Mouse (Mus musculus) hindbrain, embryonic 11.5 days (tissue): Measurements from ENCODE around the gene Add2. TPM values are rescaled to one million over a fixed set of nuclear protein-coding genes. Genes with fewer than 3 reads are reported as not detected.
A peak's percentile ranks its signal among the peaks of the same experiment; 100 is the strongest.

Experiments used
- ATAC-seq: fragments of 200-750 bp; cut with Nextera tagmentation; 2 replicates; pipeline ENCODE4 v1.8.0; 2017; ENCODE audit warnings: mild to moderate bottlenecking, moderate TSS enrichment, moderate library complexity; ENCODE audit not compliant: low FRiP score
- DNase-seq: peaks from one replicate; pipeline ENCODE4 v3.0.0-alpha.2; 2015; ENCODE audit warnings: low spot score
- H3K27ac ChIP-seq: fragments of 300-500 bp; sonication (generic); 2 replicates; pipeline ENCODE4 v1.5.1; 2014; ENCODE audit warnings: mild to moderate bottlenecking, low read depth, low read length
- H3K27me3 ChIP-seq: fragments of 300-500 bp; sonication (generic); 2 replicates; pipeline ENCODE4 v1.6.1; 2014; ENCODE audit warnings: mild to moderate bottlenecking, low read length, moderate library complexity, mixed read lengths; ENCODE audit not compliant: control insufficient read depth, insufficient read depth
- H3K36me3 ChIP-seq: fragments of 300-500 bp; sonication (generic); 2 replicates; pipeline ENCODE4 v1.6.1; 2014; ENCODE audit warnings: mild to moderate bottlenecking, low read length, moderate library complexity, mixed read lengths; ENCODE audit not compliant: control insufficient read depth, insufficient read depth
- H3K4me1 ChIP-seq: fragments of 300-500 bp; sonication (generic); replicated peaks from 2 replicates; pipeline ENCODE4 v1.6.1; 2014; ENCODE audit warnings: low read length, mixed read lengths; ENCODE audit not compliant: control insufficient read depth, insufficient read depth
- H3K4me2 ChIP-seq: fragments of 300-500 bp; sonication (generic); replicated peaks from 2 replicates; pipeline ENCODE4 v1.6.1; 2014; ENCODE audit warnings: mild to moderate bottlenecking, low read depth, low read length
- H3K4me3 ChIP-seq: fragments of 300-500 bp; sonication (generic); 2 replicates; pipeline ENCODE4 v1.5.1; 2014; ENCODE audit warnings: low read depth, low read length
- H3K9ac ChIP-seq: fragments of 300-500 bp; sonication (generic); 2 replicates; pipeline ENCODE4 v1.6.1; 2014; ENCODE audit warnings: low read depth, low read length
- H3K9me3 ChIP-seq: fragments of 300-500 bp; sonication (generic); 2 replicates; pipeline ENCODE4 v1.6.1; 2016; ENCODE audit warnings: low read length; ENCODE audit not compliant: control insufficient read depth
- WGBS: fragments of 180-500 bp; shearing (Covaris S2); extraction: QIAGEN DNeasy Blood & Tissue Kit; methylation state at CpG from one replicate; pipeline ENCODE4 v1.1.7; 2014; 5-methylcytosine and 5-hydroxymethylcytosine counted together
- polyA plus RNA-seq: library from polyadenylated mRNA; unstranded; fragments of >200 nt; fragmentation: Nextera tagmentation; extraction: Ambion mirVana; gene quantifications from 2 replicates; pipeline ENCODE4 v1.2.1, GENCODE M21; 2014

Add2 gene
- polyA plus RNA-seq, 1 experiment from 2014 or later: 68.4 TPM

DNA sequence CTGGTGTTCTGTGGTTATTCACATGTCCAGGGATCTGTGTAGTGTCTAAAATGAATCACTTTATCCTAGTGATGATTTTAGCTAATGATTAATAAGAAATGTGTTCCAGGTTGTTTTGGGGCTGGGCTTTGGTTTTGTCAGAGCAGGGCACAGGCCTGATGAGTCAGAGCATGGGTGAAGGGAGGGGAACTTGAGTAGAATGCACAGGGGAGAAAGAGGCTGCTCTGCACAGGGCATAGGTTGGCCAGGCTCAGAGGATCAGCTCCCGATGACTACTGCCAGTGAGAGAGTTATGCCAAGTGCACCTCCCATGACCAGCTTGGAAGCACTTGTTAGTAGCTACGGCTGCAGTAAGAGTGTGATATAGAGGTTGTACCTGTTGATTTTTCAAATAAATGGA lies 3.0 kb downstream of the Add2 start:
- Histone ChIP-seq H3K4me3 (no peak overlapping the region), H3K36me3 (no peaks in the 10 kb centered on the region), H3K4me1 (peaks cover 2% of the 10 kb centered on the region; the same call in 1 of the 2 replicates), H3K9ac (no peak overlapping the region), H3K27ac (no peak overlapping the region), H3K4me2 (peak overlapping the region; percentile 19; the same call in 1 of the 2 replicates), H3K9me3 (no peaks in the 10 kb centered on the region), H3K27me3 (no peaks in the 10 kb centered on the region)
- 92% methylated on average over 2 of the region's 2 CpGs for WGBS
- DNase-seq (no peak), ATAC-seq (no peak)

GRCm38 (mm10) chr6:86033635-86034034 lies 5.2 kb downstream of the Add2 start:
- no peak overlapping the region for H3K4me3 ChIP-seq
- H3K27me3 ChIP-seq: no peaks in the 10 kb centered on the region
- WGBS: 81% methylated on average over 1 of the region's 1 CpGs
- H3K9me3 ChIP-seq: no peaks in the 10 kb centered on the region
- no peaks in the 10 kb centered on the region for H3K36me3 ChIP-seq
- ATAC-seq (no peak), DNase-seq (no peak)
- H3K27ac ChIP-seq: no peak overlapping the region
- H3K4me1 ChIP-seq: no peaks in the 10 kb centered on the region; the same call in 1 of the 2 replicates
- H3K4me2 ChIP-seq: no peak overlapping the region
- no peak overlapping the region for H3K9ac ChIP-seq

GRCm38 (mm10) chr6:86038901-86039300 lies 10.4 kb downstream of the Add2 start:
- no peak overlapping the region for H3K9ac ChIP-seq
- no peak overlapping the region for H3K27ac ChIP-seq
- ATAC-seq (no peak), DNase-seq (no peak)
- no peaks in the 10 kb centered on the region for H3K9me3 ChIP-seq
- 76% methylated on average over 2 of the region's 2 CpGs for WGBS
- H3K36me3 ChIP-seq: no peaks in the 10 kb centered on the region
- no peak overlapping the region for H3K4me3 ChIP-seq
- no peaks in the 10 kb centered on the region for H3K27me3 ChIP-seq
- H3K4me2 ChIP-seq: no peak overlapping the region
- H3K4me1 ChIP-seq: no peaks in the 10 kb centered on the region

- Histone ChIP-seq H3K9ac (no peak overlapping the region), H3K4me3 (no peak overlapping the region), H3K27ac (no peak overlapping the region), H3K9me3 (no peaks in the 10 kb centered on the region), H3K4me2 (no peak overlapping the region), H3K36me3 (no peaks in the 10 kb centered on the region), H3K4me1 (no peaks in the 10 kb centered on the region), H3K27me3 (no peaks in the 10 kb centered on the region)
- WGBS: 65% methylated on average over 1 of the region's 1 CpGs
- no peak for DNase-seq
- no peak for ATAC-seq
Observed at GRCm38 (mm10) chr6:86040140-86040539, 11.7 kb downstream of the Add2 start.

GRCm38 (mm10) chr6:86047510-86047909 lies 19.0 kb downstream of the Add2 start:
- no peak for DNase-seq
- no peaks in the 10 kb centered on the region for H3K36me3 ChIP-seq
- H3K9me3 ChIP-seq: no peaks in the 10 kb centered on the region
- H3K4me2 ChIP-seq: no peak overlapping the region
- H3K27ac ChIP-seq: no peak overlapping the region
- no peak for ATAC-seq
- no peak overlapping the region for H3K4me3 ChIP-seq
- H3K4me1 ChIP-seq: peaks cover 17% of the 10 kb centered on the region
- H3K27me3 ChIP-seq: no peaks in the 10 kb centered on the region
- H3K9ac ChIP-seq: no peak overlapping the region
- 88% methylated on average over 11 of the region's 11 CpGs for WGBS

GRCm38 (mm10) chr6:86048509-86048908 lies 20.0 kb downstream of the Add2 start:
- DNase-seq (no peak), ATAC-seq (no peak)
- Histone ChIP-seq H3K9ac (no peak overlapping the region), H3K9me3 (no peaks in the 10 kb centered on the region), H3K4me1 (peaks cover 21% of the 10 kb centered on the region), H3K4me3 (no peak overlapping the region), H3K27me3 (no peaks in the 10 kb centered on the region), H3K27ac (no peak overlapping the region), H3K4me2 (no peak overlapping the region), H3K36me3 (no peaks in the 10 kb centered on the region)
- 80% methylated on average over 5 of the region's 5 CpGs for WGBS

GRCm38 (mm10) chr6:86050586-86051268 lies 22.2 kb downstream of the Add2 start:
- DNase-seq (no peak), ATAC-seq (no peak)
- Histone ChIP-seq H3K4me2 (no peak overlapping the region), H3K27me3 (no peaks in the 10 kb centered on the region), H3K4me1 (peaks cover 23% of the 10 kb centered on the region), H3K4me3 (no peak overlapping the region), H3K9me3 (no peaks in the 10 kb centered on the region), H3K9ac (no peak overlapping the region), H3K27ac (peak overlapping the region; percentile 92), H3K36me3 (no peaks in the 10 kb centered on the region)
- 62% methylated on average over 6 of the region's 6 CpGs for WGBS

DNA sequence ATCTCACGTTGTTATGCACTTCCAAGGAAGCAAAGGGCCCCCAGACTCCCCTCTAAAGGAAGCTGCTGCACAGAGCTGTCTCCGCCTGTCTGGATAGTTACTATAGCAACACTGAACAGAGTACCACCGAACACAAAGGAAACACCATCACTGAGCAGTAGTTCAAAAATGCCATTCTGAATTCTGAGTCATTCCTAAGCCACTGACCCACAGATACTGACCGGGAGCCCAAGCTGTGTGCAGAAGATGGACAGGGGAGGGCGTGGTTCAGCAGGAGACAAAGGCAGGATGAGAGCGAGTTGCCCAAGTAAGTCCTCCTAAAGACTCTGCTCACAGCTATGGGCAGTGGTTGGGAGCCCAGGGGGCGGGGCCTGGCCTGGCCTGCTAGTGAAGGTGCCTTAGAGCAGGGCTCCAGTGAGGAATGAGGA lies 23.6 kb downstream of the Add2 start:
- H3K4me3 ChIP-seq: no peak overlapping the region
- H3K4me2 ChIP-seq: peak overlapping the region; percentile 35
- peak; percentile 82 for ATAC-seq

DNA sequence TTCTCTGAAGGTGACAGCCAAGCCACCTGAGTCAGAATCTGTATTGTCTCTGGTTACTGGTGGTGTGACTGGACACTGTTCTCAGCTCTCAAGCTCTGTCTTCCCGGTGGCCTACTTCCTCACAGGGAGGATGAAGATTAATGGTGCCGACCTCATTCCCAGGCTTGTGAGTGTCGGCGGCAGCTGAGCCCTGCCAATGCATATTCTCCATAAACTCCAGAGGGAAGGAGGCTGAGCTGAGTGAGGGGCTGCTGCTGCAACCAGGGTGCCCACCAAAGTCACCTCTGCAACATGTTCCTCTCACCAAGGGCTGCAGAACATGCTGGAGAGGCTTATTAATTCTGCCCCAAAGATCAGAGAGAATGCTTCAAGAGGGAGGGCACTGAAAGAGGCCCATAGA lies 24.1 kb downstream of the Add2 start:
- Histone ChIP-seq H3K9me3 (no peaks in the 10 kb centered on the region), H3K4me3 (no peak overlapping the region), H3K27ac (peak overlapping the region; percentile 92), H3K27me3 (no peaks in the 10 kb centered on the region), H3K4me2 (peak overlapping the region; percentile 35), H3K36me3 (no peaks in the 10 kb centered on the region), H3K9ac (peak overlapping the region; percentile 31; the same call in 1 of the 2 replicates), H3K4me1 (peaks cover 23% of the 10 kb centered on the region)
- DNase-seq: no peak
- WGBS: 33% methylated on average over 4 of the region's 4 CpGs
- ATAC-seq: no peak; the same call in 1 of the 2 replicates

More for the DNA sequence above, 23.6 kb downstream of the Add2 start:
- 15% methylated on average over 7 of the region's 7 CpGs for WGBS
- no peaks in the 10 kb centered on the region for H3K27me3 ChIP-seq
- peak; percentile 76 for DNase-seq
- H3K27ac ChIP-seq: peak overlapping the region; percentile 92
- no peaks in the 10 kb centered on the region for H3K36me3 ChIP-seq
- H3K9ac ChIP-seq: 0 out of 2 replicates have a peak overlapping the region, but pooled peaks have one; percentile 28
- H3K4me1 ChIP-seq: peaks cover 23% of the 10 kb centered on the region
- H3K9me3 ChIP-seq: no peaks in the 10 kb centered on the region
